Mouse (Mus musculus): ENCODE measurements at regions not wholly inside any gene's neighbourhood (a gene's known extent, or its start where the extent isn't known, plus 50 kb on each side); places are given as distances from the start of the nearest gene placed in this dataset.
A peak's percentile ranks its signal among the peaks of the same experiment; 100 is the strongest.

DNA sequence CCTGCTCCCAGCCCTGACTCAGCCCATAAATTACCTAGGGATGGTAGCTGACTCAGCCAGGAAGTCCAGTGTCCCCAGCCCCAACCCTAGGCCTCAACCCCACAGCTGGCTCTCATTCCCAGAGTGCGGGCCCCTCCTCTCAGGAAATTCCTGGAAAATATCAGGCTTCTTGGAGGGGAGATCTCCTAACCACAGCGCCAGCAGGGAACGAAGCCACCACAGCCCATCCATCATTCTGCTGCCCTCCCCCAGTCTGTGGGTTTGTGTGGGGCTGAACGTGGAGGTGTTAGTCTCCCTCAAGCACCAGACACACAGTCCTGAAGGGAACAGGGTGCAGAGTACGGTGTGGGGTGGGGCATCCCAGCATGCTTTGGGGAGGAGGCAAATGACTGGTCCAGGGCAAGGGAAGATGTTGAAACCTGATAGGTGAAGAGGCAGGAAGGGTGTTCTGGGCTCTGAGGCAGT lies 143.2 kb downstream of the Zfp36l2 start:
- 20% methylated on average over 5 of the region's 5 CpGs for WGBS
- Histone ChIP-seq H3K9me3 (replicated peaks; ENCODE audit: control insufficient read depth, low read length) (no peaks in the 10 kb centered on the region), H3K9ac (ENCODE audit: low read length) (no peak overlapping the region), H3K27ac (ENCODE audit: low read length) (peak overlapping the region; percentile 66), H3K4me1 (ENCODE audit: control insufficient read depth, insufficient read depth, low read length) (peaks cover 21% of the 10 kb centered on the region), H3K4me2 (ENCODE audit: low read depth, low read length) (no peak overlapping the region), H3K27me3 (ENCODE audit: control insufficient read depth, insufficient read depth, low read length) (no peaks in the 10 kb centered on the region), H3K36me3 (ENCODE audit: control insufficient read depth, insufficient read depth, low read length) (no peaks in the 10 kb centered on the region), H3K4me3 (replicated peaks; ENCODE audit: low read length) (no peak overlapping the region)
- ATAC-seq (ENCODE audit: insufficient read depth, low FRiP score): peak; percentile 89

- no peak for ATAC-seq (ENCODE audit: insufficient read depth, low FRiP score)
- H3K4me1 ChIP-seq (ENCODE audit: control insufficient read depth, insufficient read depth, low read length): peaks cover 22% of the 10 kb centered on the region
- no peaks in the 10 kb centered on the region for H3K27me3 ChIP-seq (ENCODE audit: control insufficient read depth, insufficient read depth, low read length)
- no peak overlapping the region for H3K4me2 ChIP-seq (ENCODE audit: low read depth, low read length)
- peak overlapping the region; percentile 46 for H3K9ac ChIP-seq (ENCODE audit: low read length)
- H3K36me3 ChIP-seq (ENCODE audit: control insufficient read depth, insufficient read depth, low read length): no peaks in the 10 kb centered on the region
- no peaks in the 10 kb centered on the region for H3K9me3 ChIP-seq (replicated peaks; ENCODE audit: control insufficient read depth, low read length)
- no peak overlapping the region for H3K27ac ChIP-seq (ENCODE audit: low read length)
- no peak overlapping the region for H3K4me3 ChIP-seq (replicated peaks; ENCODE audit: low read length)
- 73% methylated on average over 2 of the region's 2 CpGs for WGBS
Observed at GRCm38 (mm10) chr17:84043102-84043501, 144.6 kb downstream of the Zfp36l2 start.

DNA sequence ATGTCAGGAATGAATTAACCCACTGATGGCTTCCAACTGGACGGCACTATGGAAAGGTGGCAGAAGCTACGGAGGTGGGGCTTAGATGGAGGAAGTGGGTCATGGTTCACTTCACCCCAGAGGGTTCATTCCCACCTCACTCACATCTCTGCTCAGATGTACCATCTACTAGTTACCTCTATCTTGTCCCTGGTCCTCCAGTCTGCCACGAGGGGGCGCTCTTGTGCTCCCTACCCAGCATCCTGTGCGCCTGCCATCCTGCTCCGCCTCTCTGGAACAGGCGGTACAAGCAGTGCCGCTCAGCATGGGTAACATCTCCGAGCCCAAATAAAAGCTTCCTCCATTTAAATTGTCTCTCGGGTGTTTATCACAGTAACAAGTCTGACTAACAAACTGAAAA lies 148.3 kb downstream of the Zfp36l2 start:
- ATAC-seq (ENCODE audit: insufficient read depth, low FRiP score): no peak
- 82% methylated on average over 10 of the region's 10 CpGs for WGBS
- no peak overlapping the region for H3K4me3 ChIP-seq (replicated peaks; ENCODE audit: low read length)
- no peaks in the 10 kb centered on the region for H3K27me3 ChIP-seq (ENCODE audit: control insufficient read depth, insufficient read depth, low read length)
- no peak overlapping the region for H3K27ac ChIP-seq (ENCODE audit: low read length)
- no peak overlapping the region for H3K4me2 ChIP-seq (ENCODE audit: low read depth, low read length)
- no peaks in the 10 kb centered on the region for H3K9me3 ChIP-seq (replicated peaks; ENCODE audit: control insufficient read depth, low read length)
- peaks cover 17% of the 10 kb centered on the region for H3K4me1 ChIP-seq (ENCODE audit: control insufficient read depth, insufficient read depth, low read length)
- no peaks in the 10 kb centered on the region for H3K36me3 ChIP-seq (ENCODE audit: control insufficient read depth, insufficient read depth, low read length)
- no peak overlapping the region for H3K9ac ChIP-seq (ENCODE audit: low read length)

DNA sequence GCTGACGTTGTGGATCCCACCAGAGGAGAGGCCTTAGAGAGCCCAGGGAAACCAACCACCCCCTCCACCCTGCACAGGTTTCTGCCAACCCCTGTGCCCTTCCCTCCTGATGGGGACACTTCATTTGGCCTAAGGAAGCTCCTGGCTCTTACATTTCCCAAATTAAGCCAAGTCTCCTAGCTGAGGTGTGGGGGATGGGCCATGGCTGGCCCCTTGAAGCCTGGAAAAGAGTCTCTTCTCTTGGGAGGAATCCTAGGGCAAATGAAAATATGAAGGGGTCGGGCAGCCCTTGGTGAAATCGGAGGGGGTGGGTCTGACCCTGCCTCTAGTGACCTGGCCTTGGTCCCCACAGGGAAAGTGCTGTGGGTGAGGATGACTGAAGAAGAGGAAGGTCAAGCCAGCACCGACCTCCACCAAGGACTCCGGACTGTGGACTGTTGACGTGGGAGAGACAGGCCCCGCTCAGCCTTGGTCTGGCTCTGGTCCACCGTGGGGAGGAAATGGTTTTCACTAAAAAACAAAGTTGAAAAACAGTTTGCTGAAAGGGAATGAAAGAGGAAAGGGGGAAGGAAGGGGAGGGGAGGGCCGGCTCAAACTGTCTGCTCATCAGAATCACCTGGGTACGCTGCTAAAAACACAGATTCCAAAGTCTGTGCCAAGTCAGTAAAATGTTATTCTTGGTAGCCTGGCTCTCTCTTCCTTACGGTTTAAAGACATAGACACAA lies 150.0 kb downstream of the Zfp36l2 start:
- peak; percentile 24; the same call in 1 of the 2 replicates for ATAC-seq (ENCODE audit: insufficient read depth, low FRiP score)
- peaks cover 10% of the 10 kb centered on the region for H3K4me1 ChIP-seq (ENCODE audit: control insufficient read depth, insufficient read depth, low read length)
- peak overlapping the region; percentile 24; the same call in 1 of the 2 replicates for H3K9ac ChIP-seq (ENCODE audit: low read length)
- peak overlapping the region; percentile 36; the same call in 1 of the 2 replicates for H3K27ac ChIP-seq (ENCODE audit: low read length)
- H3K27me3 ChIP-seq (ENCODE audit: control insufficient read depth, insufficient read depth, low read length): no peaks in the 10 kb centered on the region
- H3K4me2 ChIP-seq (ENCODE audit: low read depth, low read length): no peak overlapping the region
- no peaks in the 10 kb centered on the region for H3K9me3 ChIP-seq (replicated peaks; ENCODE audit: control insufficient read depth, low read length)
- no peak overlapping the region for H3K4me3 ChIP-seq (replicated peaks; ENCODE audit: low read length)
- H3K36me3 ChIP-seq (ENCODE audit: control insufficient read depth, insufficient read depth, low read length): no peaks in the 10 kb centered on the region
- WGBS: 45% methylated on average over 11 of the region's 11 CpGs

- no peak overlapping the region for H3K4me2 ChIP-seq (ENCODE audit: low read depth, low read length)
- H3K27ac ChIP-seq (ENCODE audit: low read length): no peak overlapping the region
- H3K4me3 ChIP-seq (replicated peaks; ENCODE audit: low read length): no peak overlapping the region
- no peak for ATAC-seq (ENCODE audit: insufficient read depth, low FRiP score)
- no peaks in the 10 kb centered on the region for H3K36me3 ChIP-seq (ENCODE audit: control insufficient read depth, insufficient read depth, low read length)
- WGBS: 78% methylated on average over 6 of the region's 6 CpGs
- no peaks in the 10 kb centered on the region for H3K27me3 ChIP-seq (ENCODE audit: control insufficient read depth, insufficient read depth, low read length)
- H3K4me1 ChIP-seq (ENCODE audit: control insufficient read depth, insufficient read depth, low read length): peaks cover 14% of the 10 kb centered on the region
- H3K9me3 ChIP-seq (replicated peaks; ENCODE audit: control insufficient read depth, low read length): no peaks in the 10 kb centered on the region
- no peak overlapping the region for H3K9ac ChIP-seq (ENCODE audit: low read length)
Observed at GRCm38 (mm10) chr17:84036056-84036455, 151.7 kb downstream of the Zfp36l2 start.

DNA sequence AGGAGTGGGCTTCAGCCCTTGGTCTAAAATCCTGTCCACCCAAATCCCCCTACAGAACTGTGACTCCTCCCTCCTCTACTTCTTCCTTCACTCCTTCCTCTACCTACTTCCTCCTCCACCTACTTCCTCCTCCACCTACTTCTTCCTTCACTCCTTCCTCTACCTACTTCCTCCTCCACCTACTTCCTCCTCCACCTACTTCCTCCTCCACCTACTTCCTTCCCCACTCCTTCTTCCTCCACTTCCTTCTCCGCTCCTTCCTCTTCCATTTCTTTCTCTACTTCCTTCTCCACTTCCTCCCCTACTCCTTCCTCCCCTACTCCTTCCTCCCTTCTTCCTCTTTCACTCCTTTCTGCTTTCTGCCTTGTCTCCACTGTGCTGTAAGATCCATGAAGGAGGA lies 152.9 kb downstream of the Zfp36l2 start:
- Histone ChIP-seq H3K4me3 (replicated peaks; ENCODE audit: low read length) (no peak overlapping the region), H3K9ac (ENCODE audit: low read length) (no peak overlapping the region), H3K9me3 (replicated peaks; ENCODE audit: control insufficient read depth, low read length) (no peaks in the 10 kb centered on the region), H3K4me2 (ENCODE audit: low read depth, low read length) (no peak overlapping the region), H3K27me3 (ENCODE audit: control insufficient read depth, insufficient read depth, low read length) (no peaks in the 10 kb centered on the region), H3K36me3 (ENCODE audit: control insufficient read depth, insufficient read depth, low read length) (no peaks in the 10 kb centered on the region), H3K4me1 (ENCODE audit: control insufficient read depth, insufficient read depth, low read length) (peaks cover 14% of the 10 kb centered on the region), H3K27ac (ENCODE audit: low read length) (no peak overlapping the region)
- 100% methylated on average over 1 of the region's 1 CpGs for WGBS
- ATAC-seq (ENCODE audit: insufficient read depth, low FRiP score): no peak

DNA sequence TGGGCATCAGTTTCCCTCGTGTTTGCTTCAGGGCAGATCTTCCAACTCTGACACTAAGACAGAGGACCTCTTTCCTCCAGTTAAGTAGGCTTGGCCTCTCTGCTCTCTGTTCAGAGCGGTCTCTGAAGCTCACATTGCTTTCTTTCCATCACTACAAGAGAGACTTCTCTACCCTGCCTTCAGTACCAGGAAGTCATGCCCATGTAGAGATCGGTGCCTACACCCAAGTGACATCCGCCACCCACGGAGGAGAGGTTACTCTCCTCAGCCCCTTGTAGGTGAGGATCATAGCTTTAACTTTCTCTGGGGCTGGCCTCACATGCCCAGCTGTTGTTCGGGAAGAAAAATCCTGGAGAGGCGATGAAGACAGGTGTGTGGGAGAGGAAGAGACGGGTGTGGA lies 155.3 kb downstream of the Zfp36l2 start:
- WGBS: 84% methylated on average over 8 of the region's 8 CpGs
- no peak overlapping the region for H3K4me2 ChIP-seq (ENCODE audit: low read depth, low read length)
- no peak for ATAC-seq (ENCODE audit: insufficient read depth, low FRiP score)
- H3K36me3 ChIP-seq (ENCODE audit: control insufficient read depth, insufficient read depth, low read length): no peaks in the 10 kb centered on the region
- H3K4me1 ChIP-seq (ENCODE audit: control insufficient read depth, insufficient read depth, low read length): peaks cover 22% of the 10 kb centered on the region
- no peak overlapping the region for H3K27ac ChIP-seq (ENCODE audit: low read length)
- no peaks in the 10 kb centered on the region for H3K27me3 ChIP-seq (ENCODE audit: control insufficient read depth, insufficient read depth, low read length)
- 0 out of 2 replicates have a peak overlapping the region, but pooled peaks have one; percentile 8 for H3K9ac ChIP-seq (ENCODE audit: low read length)
- H3K4me3 ChIP-seq (replicated peaks; ENCODE audit: low read length): no peak overlapping the region
- no peaks in the 10 kb centered on the region for H3K9me3 ChIP-seq (replicated peaks; ENCODE audit: control insufficient read depth, low read length)

GRCm38 (mm10) chr17:84031833-84032232 lies 155.9 kb downstream of the Zfp36l2 start:
- Histone ChIP-seq H3K9ac (ENCODE audit: low read length) (no peak overlapping the region; the same call in 1 of the 2 replicates), H3K4me2 (ENCODE audit: low read depth, low read length) (no peak overlapping the region), H3K27me3 (ENCODE audit: control insufficient read depth, insufficient read depth, low read length) (no peaks in the 10 kb centered on the region), H3K27ac (ENCODE audit: low read length) (peak overlapping the region; percentile 57), H3K9me3 (replicated peaks; ENCODE audit: control insufficient read depth, low read length) (no peaks in the 10 kb centered on the region), H3K36me3 (ENCODE audit: control insufficient read depth, insufficient read depth, low read length) (no peaks in the 10 kb centered on the region), H3K4me1 (ENCODE audit: control insufficient read depth, insufficient read depth, low read length) (peaks cover 27% of the 10 kb centered on the region), H3K4me3 (replicated peaks; ENCODE audit: low read length) (no peak overlapping the region)
- no peak for ATAC-seq (ENCODE audit: insufficient read depth, low FRiP score)
- WGBS: 77% methylated on average over 4 of the region's 4 CpGs

GRCm38 (mm10) chr17:84031381-84031780 lies 156.4 kb downstream of the Zfp36l2 start:
- Histone ChIP-seq H3K4me3 (replicated peaks; ENCODE audit: low read length) (no peak overlapping the region), H3K27ac (ENCODE audit: low read length) (peak overlapping the region; percentile 57), H3K9ac (ENCODE audit: low read length) (no peak overlapping the region; the same call in 1 of the 2 replicates), H3K36me3 (ENCODE audit: control insufficient read depth, insufficient read depth, low read length) (no peaks in the 10 kb centered on the region), H3K4me1 (ENCODE audit: control insufficient read depth, insufficient read depth, low read length) (peaks cover 29% of the 10 kb centered on the region), H3K9me3 (replicated peaks; ENCODE audit: control insufficient read depth, low read length) (no peaks in the 10 kb centered on the region), H3K4me2 (ENCODE audit: low read depth, low read length) (no peak overlapping the region), H3K27me3 (ENCODE audit: control insufficient read depth, insufficient read depth, low read length) (no peaks in the 10 kb centered on the region)
- no peak for ATAC-seq (ENCODE audit: insufficient read depth, low FRiP score)
- WGBS: 54% methylated on average over 6 of the region's 6 CpGs
